Mouse (Mus musculus): Measurements from ENCODE around the gene Smurf1. TPM values are rescaled to one million over a fixed set of nuclear protein-coding genes. Genes with fewer than 3 reads are reported as not detected.

Smurf1 gene
- polyA plus RNA-seq, 2 experiments, result 1.2 to 1.5 TPM

GRCm38 (mm10) chr5:144944370-144944769 lies 21.3 kb downstream of the Smurf1 start:
- no peak overlapping the region for H3K4me2 ChIP-seq (ENCODE audit: low read depth)
- H3K9me3 ChIP-seq (ENCODE audit: control insufficient read depth, low read length), result no peaks in the 10 kb centered on the region
- no peaks in the 10 kb centered on the region for H3K27me3 ChIP-seq (ENCODE audit: control insufficient read depth, insufficient read depth, low read length)
- H3K4me3 ChIP-seq (ENCODE audit: insufficient read depth in 1 of 2, low read depth in 2 of 2, low read length in 2 of 2), result no peak overlapping the region
- TF ChIP-seq EP300 (IDR thresholded peaks at IDR 0.05; ENCODE audit: low read depth) (no peak), CTCF (IDR thresholded peaks at IDR 0.05; ENCODE audit: low read depth) (no peak)
- ATAC-seq (ENCODE audit: insufficient read depth), result no peak
- H3K9ac ChIP-seq (replicated peaks), result no peak overlapping the region
- H3K36me3 ChIP-seq (replicated peaks; ENCODE audit: control insufficient read depth, insufficient read depth, low read depth), result no peaks in the 10 kb centered on the region
- DNase-seq (ENCODE audit: low read depth in 3 of 3, low spot score in 3 of 3), result no peak
- H3K27ac ChIP-seq, result no peak overlapping the region
- 0 out of 4 replicates have a peak, but pooled peaks cover 0 to 1% of the 10 kb centered on the region in 2 experiments for H3K4me1 ChIP-seq (replicated peaks; ENCODE audit: control insufficient read depth in 2 of 2, insufficient read depth in 2 of 2, low read length in 1 of 2)
- 58% methylated on average over 4 of the region's 4 CpGs for WGBS (ENCODE audit: insufficient replicate concordance)

DNA sequence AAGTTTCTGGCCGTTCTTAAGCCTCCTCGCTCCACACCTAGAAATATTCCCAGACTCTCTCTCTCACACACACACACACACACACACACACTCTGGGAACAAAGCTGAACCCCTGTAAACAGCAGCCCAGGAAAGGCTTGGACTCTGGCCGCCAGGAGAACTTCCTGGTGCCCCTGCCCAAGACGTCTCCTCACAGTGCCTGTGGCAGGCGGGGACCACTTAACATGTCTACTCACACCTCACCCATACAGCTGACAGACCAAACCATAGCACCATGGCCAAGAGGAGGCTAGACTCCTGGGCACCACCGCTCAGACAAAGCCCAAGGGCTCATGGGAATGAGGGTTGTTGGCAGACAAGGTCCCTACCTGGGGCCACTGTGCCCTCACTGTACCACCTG lies 22.3 kb downstream of the Smurf1 start:
- DNase-seq (ENCODE audit: low read depth in 3 of 3, low spot score in 3 of 3), result no peak
- no peak overlapping the region for H3K27ac ChIP-seq
- TF ChIP-seq CTCF (IDR thresholded peaks at IDR 0.05; ENCODE audit: low read depth), result no peak
- TF ChIP-seq EP300 (IDR thresholded peaks at IDR 0.05; ENCODE audit: low read depth), result no peak
- no peak overlapping the region for H3K4me2 ChIP-seq (ENCODE audit: low read depth)
- H3K4me3 ChIP-seq (ENCODE audit: insufficient read depth in 1 of 2, low read depth in 2 of 2, low read length in 2 of 2), result no peak overlapping the region
- H3K9ac ChIP-seq (replicated peaks), result no peak overlapping the region
- H3K27me3 ChIP-seq (ENCODE audit: control insufficient read depth, insufficient read depth, low read length), result no peaks in the 10 kb centered on the region
- WGBS (ENCODE audit: insufficient replicate concordance), result 47% methylated on average over 6 of the region's 6 CpGs
- 0 out of 4 replicates have a peak, but pooled peaks cover 0 to 1% of the 10 kb centered on the region in 2 experiments for H3K4me1 ChIP-seq (replicated peaks; ENCODE audit: control insufficient read depth in 2 of 2, insufficient read depth in 2 of 2, low read length in 1 of 2)
- H3K9me3 ChIP-seq (ENCODE audit: control insufficient read depth, low read length), result no peaks in the 10 kb centered on the region
- no peak for ATAC-seq (ENCODE audit: insufficient read depth)
- no peaks in the 10 kb centered on the region for H3K36me3 ChIP-seq (replicated peaks; ENCODE audit: control insufficient read depth, insufficient read depth, low read depth)

- no peak for DNase-seq (ENCODE audit: low read depth in 3 of 3, low spot score in 3 of 3)
- TF ChIP-seq CTCF (IDR thresholded peaks at IDR 0.05; ENCODE audit: low read depth) (no peak), EP300 (IDR thresholded peaks at IDR 0.05; ENCODE audit: low read depth) (no peak)
- H3K4me1 ChIP-seq (replicated peaks; ENCODE audit: control insufficient read depth in 2 of 2, insufficient read depth in 2 of 2, low read length in 1 of 2), result 0 out of 4 replicates have a peak, but pooled peaks cover 0 to 1% of the 10 kb centered on the region in 2 experiments
- WGBS (ENCODE audit: insufficient replicate concordance), result 67% methylated on average over 9 of the region's 9 CpGs
- H3K4me3 ChIP-seq (ENCODE audit: insufficient read depth in 1 of 2, low read depth in 2 of 2, low read length in 2 of 2), result no peak overlapping the region
- no peak overlapping the region for H3K9ac ChIP-seq (replicated peaks)
- H3K27me3 ChIP-seq (ENCODE audit: control insufficient read depth, insufficient read depth, low read length), result no peaks in the 10 kb centered on the region
- H3K27ac ChIP-seq, result no peak overlapping the region
- H3K4me2 ChIP-seq (ENCODE audit: low read depth), result no peak overlapping the region
- H3K9me3 ChIP-seq (ENCODE audit: control insufficient read depth, low read length), result no peaks in the 10 kb centered on the region
- no peak for ATAC-seq (ENCODE audit: insufficient read depth)
- H3K36me3 ChIP-seq (replicated peaks; ENCODE audit: control insufficient read depth, insufficient read depth, low read depth), result no peaks in the 10 kb centered on the region
Observed at GRCm38 (mm10) chr5:144942431-144942830, 23.2 kb downstream of the Smurf1 start.

DNA sequence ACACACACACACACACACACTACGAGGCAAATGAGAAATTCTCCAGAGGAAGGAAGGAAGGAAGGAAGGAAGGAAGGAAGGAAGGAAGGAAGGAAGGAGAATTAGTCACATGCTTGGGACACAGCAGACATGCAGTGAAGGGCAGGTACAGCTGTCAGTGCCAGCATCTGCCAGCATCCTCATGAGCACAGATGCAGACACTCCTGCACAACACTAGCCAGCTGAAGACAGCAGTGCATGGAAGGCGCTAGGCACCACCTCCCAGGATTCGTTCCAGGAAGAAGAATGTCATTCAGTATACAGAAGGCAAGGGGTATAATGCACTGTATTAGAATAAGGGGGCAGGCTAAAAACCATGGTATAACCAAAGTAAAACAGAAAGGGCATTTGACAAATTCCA lies 24.7 kb downstream of the Smurf1 start:
- Histone ChIP-seq H3K27ac (no peak overlapping the region), H3K9me3 (ENCODE audit: control insufficient read depth, low read length) (no peaks in the 10 kb centered on the region), H3K9ac (replicated peaks) (no peak overlapping the region), H3K4me1 (replicated peaks; ENCODE audit: control insufficient read depth in 2 of 2, insufficient read depth in 2 of 2, low read length in 1 of 2) (0 out of 4 replicates have a peak, but pooled peaks cover 0 to 1% of the 10 kb centered on the region in 2 experiments), H3K27me3 (ENCODE audit: control insufficient read depth, insufficient read depth, low read length) (no peaks in the 10 kb centered on the region), H3K36me3 (replicated peaks; ENCODE audit: control insufficient read depth, insufficient read depth, low read depth) (no peaks in the 10 kb centered on the region), H3K4me2 (ENCODE audit: low read depth) (no peak overlapping the region), H3K4me3 (ENCODE audit: insufficient read depth in 1 of 2, low read depth in 2 of 2, low read length in 2 of 2) (no peak overlapping the region)
- ATAC-seq (ENCODE audit: insufficient read depth), result no peak
- no peak for TF ChIP-seq CTCF (IDR thresholded peaks at IDR 0.05; ENCODE audit: low read depth)
- no peak for TF ChIP-seq EP300 (IDR thresholded peaks at IDR 0.05; ENCODE audit: low read depth)
- WGBS (ENCODE audit: insufficient replicate concordance), result 52% methylated on average over 3 of the region's 3 CpGs
- DNase-seq (ENCODE audit: low read depth in 3 of 3, low spot score in 3 of 3), result no peak

- Histone ChIP-seq H3K4me3 (ENCODE audit: insufficient read depth in 1 of 2, low read depth in 2 of 2, low read length in 2 of 2) (no peak overlapping the region), H3K27ac (no peak overlapping the region), H3K36me3 (replicated peaks; ENCODE audit: control insufficient read depth, insufficient read depth, low read depth) (no peaks in the 10 kb centered on the region), H3K4me2 (ENCODE audit: low read depth) (no peak overlapping the region), H3K27me3 (ENCODE audit: control insufficient read depth, insufficient read depth, low read length) (no peaks in the 10 kb centered on the region), H3K9ac (replicated peaks) (no peak overlapping the region), H3K4me1 (replicated peaks; ENCODE audit: control insufficient read depth in 2 of 2, insufficient read depth in 2 of 2, low read length in 1 of 2) (peaks cover 0 to 3% of the 10 kb centered on the region in 2 experiments; a peak in 1 of 4 replicates), H3K9me3 (ENCODE audit: control insufficient read depth, low read length) (no peaks in the 10 kb centered on the region)
- no peak for ATAC-seq (ENCODE audit: insufficient read depth)
- WGBS (ENCODE audit: insufficient replicate concordance), result 20% methylated on average over 2 of the region's 2 CpGs
- TF ChIP-seq EP300 (IDR thresholded peaks at IDR 0.05; ENCODE audit: low read depth) (no peak), CTCF (IDR thresholded peaks at IDR 0.05; ENCODE audit: low read depth) (no peak)
- no peak for DNase-seq (ENCODE audit: low read depth in 3 of 3, low spot score in 3 of 3)
Observed at GRCm38 (mm10) chr5:144937304-144937703, 28.3 kb downstream of the Smurf1 start.

All from liver, embryonic 14.5 days (tissue).